Mouse (Mus musculus) embryonic fibroblast, embryonic 13.5 days (primary cell): ENCODE results near the gene Klhl3. TPM values are rescaled to one million over a fixed set of nuclear protein-coding genes. Genes with fewer than 3 reads are reported as not detected.

ENCODE experiments used
- H3K27ac ChIP-seq: 2 replicates; pipeline ENCODE4 v1.5.1; 2012; ENCODE audit warnings: low read length, control low read depth, inconsistent platforms; ENCODE audit not compliant: insufficient read depth
- H3K4me1 ChIP-seq: 2 replicates; pipeline ENCODE4 v1.6.1; 2011; ENCODE audit warnings: low read length; ENCODE audit not compliant: control insufficient read depth, insufficient read depth
- H3K4me3 ChIP-seq: 2 replicates; pipeline ENCODE4 v1.5.1; 2011; ENCODE audit warnings: mild to moderate bottlenecking, control low read depth, low read length; ENCODE audit not compliant: insufficient read depth
- CTCF ChIP-seq: IDR thresholded peaks from 2 replicates; pipeline ENCODE4 v1.5.1; 2011; ENCODE audit warnings: mild to moderate bottlenecking, control low read depth, low read length, moderate library complexity, borderline replicate concordance; ENCODE audit not compliant: insufficient read depth
- POLR2A ChIP-seq: IDR thresholded peaks from 2 replicates; pipeline ENCODE4 v1.6.1; 2011; ENCODE audit warnings: low read depth, mild to moderate bottlenecking, control low read depth, low read length, moderate library complexity
- polyA plus RNA-seq: library from polyadenylated mRNA; stranded (reverse); fragments of >200 nt; gene quantifications from 2 replicates; pipeline ENCODE4 v1.2.4, GENCODE M21; 2011; ENCODE audit warnings: low read depth; ENCODE audit not compliant: missing spikeins, insufficient read length

The Klhl3 gene
- polyA plus RNA-seq, 1 experiment, result 0.53 TPM

- no peak overlapping the region for H3K27ac ChIP-seq
- TF ChIP-seq CTCF (no peak), POLR2A (no peak)
- no peak overlapping the region for H3K4me3 ChIP-seq
- no peaks in the 10 kb centered on the region for H3K4me1 ChIP-seq
These were observed 132.7 kb downstream of the Klhl3 start for GRCm38 (mm10) chr13:57980679-57981078.

GRCm38 (mm10) chr13:57980071-57980470 lies 133.3 kb downstream of the Klhl3 start:
- no peak overlapping the region for H3K27ac ChIP-seq
- H3K4me1 ChIP-seq, result no peaks in the 10 kb centered on the region
- H3K4me3 ChIP-seq, result no peak overlapping the region
- TF ChIP-seq CTCF, result no peak
- TF ChIP-seq POLR2A, result no peak

GRCm38 (mm10) chr13:57978931-57979330 lies 134.5 kb downstream of the Klhl3 start:
- TF ChIP-seq POLR2A (no peak), CTCF (no peak)
- Histone ChIP-seq H3K27ac (no peak overlapping the region), H3K4me3 (no peak overlapping the region), H3K4me1 (no peaks in the 10 kb centered on the region)

GRCm38 (mm10) chr13:57977721-57978120 lies 135.7 kb downstream of the Klhl3 start:
- H3K4me1 ChIP-seq, result no peaks in the 10 kb centered on the region
- no peak overlapping the region for H3K27ac ChIP-seq
- H3K4me3 ChIP-seq, result no peak overlapping the region
- no peak for TF ChIP-seq CTCF
- no peak for TF ChIP-seq POLR2A

GRCm38 (mm10) chr13:57965658-57966057 lies 147.7 kb downstream of the Klhl3 start:
- no peak for TF ChIP-seq POLR2A
- TF ChIP-seq CTCF, result no peak
- Histone ChIP-seq H3K4me3 (no peak overlapping the region), H3K4me1 (0 out of 2 replicates have a peak, but pooled peaks cover 2% of the 10 kb centered on the region), H3K27ac (no peak overlapping the region)

GRCm38 (mm10) chr13:57960254-57960653 lies 153.1 kb downstream of the Klhl3 start:
- Histone ChIP-seq H3K4me3 (no peak overlapping the region), H3K27ac (no peak overlapping the region), H3K4me1 (0 out of 2 replicates have a peak, but pooled peaks cover 2% of the 10 kb centered on the region)
- TF ChIP-seq POLR2A (no peak), CTCF (no peak)

GRCm38 (mm10) chr13:57959806-57960205 lies 153.6 kb downstream of the Klhl3 start:
- no peak overlapping the region for H3K4me3 ChIP-seq
- 0 out of 2 replicates have a peak, but pooled peaks cover under 1% of the 10 kb centered on the region for H3K4me1 ChIP-seq
- TF ChIP-seq POLR2A (no peak), CTCF (no peak)
- H3K27ac ChIP-seq, result no peak overlapping the region

Other genes starting within 250 kb of the Klhl3 start
- 0.23 TPM in 1 of 2 replicates, not detected in the other for gene Spock1, start 205.3 kb downstream of the Klhl3 start, polyA plus RNA-seq
- gene Hnrnpa0, start 15.0 kb upstream of the Klhl3 start, polyA plus RNA-seq, result 188 and 202 TPM in 2 replicates
- gene Idnk, start 44.1 kb upstream of the Klhl3 start, polyA plus RNA-seq, result 20.0 and 27.7 TPM in 2 replicates
- 102 and 103 TPM in 2 replicates for gene Ubqln1, start 102.1 kb upstream of the Klhl3 start, polyA plus RNA-seq
- 23.8 and 33.9 TPM in 2 replicates for gene Gkap1, start 162.1 kb upstream of the Klhl3 start, polyA plus RNA-seq
- gene Kif27, start 245.5 kb upstream of the Klhl3 start, polyA plus RNA-seq, result 0.15 and 0.44 TPM in 2 replicates